Mouse (Mus musculus) lung, postnatal 0 days (tissue): Measurements from ENCODE around the gene Fam216a. TPM values are rescaled to one million over a fixed set of nuclear protein-coding genes. Genes with fewer than 3 reads are reported as not detected.
"Not testable (repeated sequence)": the region's sequence is repeated elsewhere in the genome, so short reads cannot be mapped to it uniquely, and the experiment has no call there.

Experiments
- ATAC-seq: fragments of 200-750 bp; cut with Nextera tagmentation; 2 replicates; pipeline ENCODE4 v1.8.0; 2017; ENCODE audit warnings: moderate library complexity
- DNase-seq: peaks from one replicate; pipeline ENCODE4 v3.0.0-alpha.2; 2016; ENCODE audit warnings: low spot score
- H3K27ac ChIP-seq: fragments of 300-500 bp; sonication (generic); 2 replicates; pipeline ENCODE4 v1.5.1; 2014; ENCODE audit warnings: antibody characterized with exemption, mild to moderate bottlenecking, low read length, mixed read lengths
- H3K27me3 ChIP-seq: fragments of 300-500 bp; sonication (generic); replicated peaks from 2 replicates; pipeline ENCODE4 v1.6.1; 2014; ENCODE audit warnings: low read length, mixed read lengths; ENCODE audit not compliant: insufficient read depth
- H3K36me3 ChIP-seq: fragments of 300-500 bp; sonication (generic); 2 replicates; pipeline ENCODE4 v1.6.1; 2014; ENCODE audit warnings: low read length, mixed read lengths; ENCODE audit not compliant: insufficient read depth
- H3K4me1 ChIP-seq: fragments of 300-500 bp; sonication (generic); 2 replicates; pipeline ENCODE4 v1.6.1; 2014; ENCODE audit warnings: antibody characterized with exemption, low read depth, low read length, mixed read lengths; ENCODE audit not compliant: insufficient read depth
- H3K4me2 ChIP-seq: fragments of 300-500 bp; sonication (generic); replicated peaks from 2 replicates; pipeline ENCODE4 v1.6.1; 2014; ENCODE audit warnings: low read depth, mild to moderate bottlenecking, low read length, moderate library complexity, mixed read lengths
- H3K4me3 ChIP-seq: fragments of 300-500 bp; sonication (generic); 2 replicates; pipeline ENCODE4 v1.5.1; 2014; ENCODE audit warnings: low read depth, low read length
- H3K9ac ChIP-seq: fragments of 300-500 bp; sonication (generic); replicated peaks from 2 replicates; pipeline ENCODE4 v1.6.1; 2014; ENCODE audit warnings: low read depth, mild to moderate bottlenecking
- H3K9me3 ChIP-seq: fragments of 300-500 bp; sonication (generic); 2 replicates; pipeline ENCODE4 v1.6.1; 2016; ENCODE audit warnings: low read length, mixed read lengths
- CTCF ChIP-seq: IDR thresholded peaks from 2 replicates; pipeline ENCODE4 v1.5.1; 2016; ENCODE audit warnings: antibody characterized with exemption, mild to moderate bottlenecking
- EP300 ChIP-seq: IDR thresholded peaks from 2 replicates; pipeline ENCODE4 v1.6.1; 2016; ENCODE audit warnings: antibody characterized with exemption, mild to moderate bottlenecking, control low read depth
- WGBS: fragments of 180-500 bp; shearing (Covaris S2); extraction: QIAGEN DNeasy Blood & Tissue Kit; methylation state at CpG from one replicate; pipeline ENCODE4 v1.1.7; 2014; 5-methylcytosine and 5-hydroxymethylcytosine counted together
- polyA plus RNA-seq: library from polyadenylated mRNA; unstranded; fragments of >200 nt; fragmentation: Nextera tagmentation; extraction: Ambion mirVana; gene quantifications from 2 replicates; pipeline ENCODE4 v1.2.1, GENCODE M21; 2015

Gene Fam216a
- polyA plus RNA-seq, 1 experiment from 2014 or later, result 41.0 TPM

DNA sequence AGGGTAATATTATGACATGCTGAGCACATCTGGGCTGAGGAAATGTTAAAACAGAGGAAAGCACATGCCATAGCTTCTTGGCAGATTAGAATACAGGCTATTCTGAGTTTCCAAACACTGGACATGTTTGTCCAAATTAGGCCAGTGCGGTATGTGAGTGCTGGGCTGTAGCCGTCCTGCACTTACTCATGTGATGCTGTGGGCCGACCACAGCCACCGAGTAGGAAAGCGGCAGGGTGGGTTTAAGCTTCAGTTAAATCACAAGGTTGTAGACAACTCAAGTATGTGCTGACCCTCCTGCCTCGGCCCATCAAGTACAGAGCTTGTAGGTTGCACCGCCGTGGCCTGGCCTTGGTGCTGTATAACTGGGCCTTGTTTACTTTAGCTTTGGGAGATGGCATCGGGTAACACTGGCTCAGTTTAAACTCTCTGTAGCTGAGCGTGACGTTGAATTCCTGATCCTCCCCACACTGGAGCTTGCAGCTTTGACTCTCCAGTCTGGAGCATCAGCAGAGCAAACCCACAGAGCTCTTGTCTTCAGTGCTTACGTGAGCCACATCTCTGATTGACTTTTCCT is 51.9 kb downstream of the Fam216a start:
- H3K36me3 ChIP-seq, result no peaks in the 10 kb centered on the region; the same call in 1 of the 2 replicates
- no peak overlapping the region for H3K9ac ChIP-seq
- H3K4me1 ChIP-seq, result no peaks in the 10 kb centered on the region
- H3K9me3 ChIP-seq, result no peaks in the 10 kb centered on the region
- peak overlapping the region; percentile 71 for H3K27ac ChIP-seq
- no peak overlapping the region for H3K4me2 ChIP-seq
- no peak overlapping the region for H3K4me3 ChIP-seq
- DNase-seq (no peak), ATAC-seq (0 out of 2 replicates have a peak, but pooled peaks have one; percentile 26)
- no peak for TF ChIP-seq CTCF
- no peak for TF ChIP-seq EP300
- no peaks in the 10 kb centered on the region for H3K27me3 ChIP-seq
- WGBS, result 42% methylated on average over 12 of the region's 12 CpGs

DNA sequence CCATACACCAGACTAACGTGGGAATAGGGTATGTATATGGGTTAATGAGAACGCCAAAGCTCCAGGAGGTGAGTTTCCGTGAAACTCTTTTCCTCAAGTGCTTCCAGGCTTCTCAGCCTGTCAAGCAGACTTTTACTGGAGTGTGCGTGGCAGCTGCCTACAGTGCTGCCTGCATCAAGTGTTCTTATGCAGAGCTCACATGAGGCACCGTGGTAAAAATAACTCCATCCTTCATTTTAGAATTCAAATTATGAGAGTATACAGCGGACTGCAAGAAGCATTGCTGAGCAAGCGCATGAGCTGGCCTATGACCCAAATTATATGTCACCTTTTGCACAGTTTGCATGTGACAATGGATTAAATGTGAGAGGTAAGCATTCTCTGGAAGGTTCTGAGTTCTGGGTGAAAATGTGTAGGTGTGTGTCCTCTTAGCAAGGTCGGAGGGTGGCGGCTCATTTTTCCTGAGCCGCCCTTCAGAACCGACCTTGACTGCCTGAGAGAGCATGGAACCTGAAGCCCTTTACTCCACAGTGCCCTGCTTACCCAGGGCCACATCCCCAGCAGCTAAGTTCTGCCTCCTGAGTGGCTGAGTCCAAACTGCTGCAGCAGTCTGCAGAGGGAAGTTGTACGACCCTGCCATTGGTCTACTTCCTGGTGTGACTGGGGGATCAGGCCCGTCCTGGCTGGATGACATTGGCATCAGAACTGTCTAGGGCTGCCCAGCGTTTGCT is 52.5 kb downstream of the Fam216a start:
- TF ChIP-seq EP300 (no peak), CTCF (no peak)
- peak; percentile 46 for ATAC-seq

GRCm38 (mm10) chr5:122318976-122319375 is 53.2 kb downstream of the Fam216a start:
- not testable (repeated sequence) for H3K9ac ChIP-seq, H3K4me2 ChIP-seq, H3K27me3 ChIP-seq, H3K36me3 ChIP-seq, H3K9me3 ChIP-seq, H3K4me1 ChIP-seq, DNase-seq, ATAC-seq, H3K4me3 ChIP-seq
- H3K27ac ChIP-seq, result peak overlapping the region; percentile 71
- 58% methylated on average over 3 of the region's 3 CpGs for WGBS

More for the DNA sequence above, 52.5 kb downstream of the Fam216a start:
- peak; percentile 76 for DNase-seq
- WGBS, result 51% methylated on average over 14 of the region's 14 CpGs
- H3K27me3 ChIP-seq, result no peaks in the 10 kb centered on the region
- H3K27ac ChIP-seq, result peak overlapping the region; percentile 71
- H3K9me3 ChIP-seq, result no peaks in the 10 kb centered on the region
- H3K4me2 ChIP-seq, result no peak overlapping the region
- H3K4me3 ChIP-seq, result no peak overlapping the region
- H3K4me1 ChIP-seq, result no peaks in the 10 kb centered on the region
- no peaks in the 10 kb centered on the region; the same call in 1 of the 2 replicates for H3K36me3 ChIP-seq
- no peak overlapping the region for H3K9ac ChIP-seq

DNA sequence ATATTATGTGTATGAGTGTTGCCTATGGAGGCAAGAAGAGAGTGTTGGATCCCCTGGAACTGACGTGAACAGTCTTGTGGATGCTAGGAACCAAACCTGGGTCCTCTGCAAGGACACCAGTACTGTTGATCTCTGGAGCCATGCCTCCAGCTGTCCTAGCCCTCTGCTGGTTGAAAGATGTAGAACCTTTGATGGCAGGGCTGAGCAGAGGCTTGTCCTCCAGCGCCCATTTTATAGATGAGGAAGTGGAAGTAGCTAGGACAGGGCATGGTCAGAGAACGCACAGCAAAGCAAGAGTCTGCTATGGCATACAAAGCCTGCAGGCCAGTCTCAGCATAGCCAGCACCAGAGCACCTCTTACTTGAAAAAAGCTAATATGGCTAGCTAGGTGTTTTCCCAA is 54.1 kb downstream of the Fam216a start:
- no peaks in the 10 kb centered on the region for H3K4me1 ChIP-seq
- H3K27ac ChIP-seq, result no peak overlapping the region
- H3K9me3 ChIP-seq, result no peaks in the 10 kb centered on the region
- H3K4me2 ChIP-seq, result no peak overlapping the region
- H3K36me3 ChIP-seq, result no peaks in the 10 kb centered on the region; the same call in 1 of the 2 replicates
- TF ChIP-seq EP300 (no peak), CTCF (peak; percentile 68)
- peak; percentile 53 for DNase-seq
- no peaks in the 10 kb centered on the region for H3K27me3 ChIP-seq
- H3K4me3 ChIP-seq, result no peak overlapping the region
- H3K9ac ChIP-seq, result no peak overlapping the region
- no peak for ATAC-seq
- WGBS, result 74% methylated on average over 3 of the region's 3 CpGs

GRCm38 (mm10) chr5:122317329-122318045 is 54.7 kb downstream of the Fam216a start:
- no peak overlapping the region for H3K4me3 ChIP-seq
- no peaks in the 10 kb centered on the region for H3K9me3 ChIP-seq
- no peak for DNase-seq
- ATAC-seq, result no peak
- H3K27ac ChIP-seq, result no peak overlapping the region
- no peaks in the 10 kb centered on the region; the same call in 1 of the 2 replicates for H3K36me3 ChIP-seq
- WGBS, result 65% methylated on average over 11 of the region's 11 CpGs
- H3K27me3 ChIP-seq, result no peaks in the 10 kb centered on the region
- TF ChIP-seq EP300 (no peak), CTCF (no peak)
- 0 out of 2 replicates have a peak overlapping the region, but pooled peaks have one; percentile 16 for H3K9ac ChIP-seq
- no peaks in the 10 kb centered on the region for H3K4me1 ChIP-seq
- H3K4me2 ChIP-seq, result no peak overlapping the region

DNA sequence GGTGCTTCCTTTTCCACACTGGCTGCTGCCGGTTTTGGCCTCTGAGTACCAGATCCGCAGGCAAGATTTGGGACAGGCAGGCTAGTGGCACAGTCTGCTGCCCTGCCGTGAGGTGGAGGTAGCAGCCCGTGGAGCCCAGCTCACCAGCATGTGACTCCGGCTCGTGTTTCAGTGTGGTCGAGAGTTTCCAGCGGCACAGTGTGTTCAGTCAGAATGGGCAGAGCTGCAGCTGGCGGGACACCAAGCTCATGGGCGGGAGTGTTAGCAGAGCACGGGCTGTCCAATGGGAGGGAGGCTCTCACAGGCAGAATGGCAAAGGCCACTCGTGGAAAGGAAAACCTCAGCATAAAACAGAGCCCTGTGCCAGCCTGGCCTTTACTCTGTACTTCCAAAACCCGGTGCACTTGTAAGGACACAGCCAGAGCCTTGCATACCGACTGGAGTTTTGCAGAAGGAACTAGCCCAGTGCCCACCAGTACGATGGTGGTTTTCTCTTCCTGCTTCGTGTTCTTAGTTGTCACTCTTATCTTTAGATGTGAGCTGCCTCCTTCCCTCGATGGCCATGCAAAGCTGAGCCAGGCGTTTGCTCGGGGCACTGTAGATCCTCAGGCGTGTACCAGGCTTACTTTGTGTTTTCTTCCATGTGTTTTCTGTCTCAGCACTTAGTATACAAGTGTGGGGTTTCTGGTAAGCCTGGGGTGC is 57.0 kb downstream of the Fam216a start:
- ATAC-seq (peak; percentile 96), DNase-seq (peak; percentile 94)
- Histone ChIP-seq H3K27me3 (no peaks in the 10 kb centered on the region), H3K27ac (peak overlapping the region; percentile 78), H3K4me3 (no peak overlapping the region), H3K9ac (no peak overlapping the region), H3K9me3 (no peaks in the 10 kb centered on the region), H3K4me2 (peak overlapping the region; percentile 17; the same call in 1 of the 2 replicates), H3K36me3 (no peaks in the 10 kb centered on the region), H3K4me1 (no peaks in the 10 kb centered on the region)
- no peak for TF ChIP-seq EP300
- peak; percentile 64 for TF ChIP-seq CTCF
- WGBS, result 31% methylated on average over 20 of the region's 20 CpGs

Other genes starting within 250 kb of the Fam216a start
- gene Ccdc63, start 231.5 kb downstream of the Fam216a start, polyA plus RNA-seq, result 0.18 TPM in 1 of 2 replicates, not detected in the other
- gene Ppp1cc, start 214.1 kb downstream of the Fam216a start, polyA plus RNA-seq, result 137 and 150 TPM in 2 replicates
- gene Hvcn1, start 165.6 kb downstream of the Fam216a start, polyA plus RNA-seq, result 3.7 and 3.9 TPM in 2 replicates
- gene Tctn1, start 107.9 kb downstream of the Fam216a start, polyA plus RNA-seq, result 4.5 and 5.1 TPM in 2 replicates
- 12.2 and 12.7 TPM in 2 replicates for gene Pptc7, start 88.0 kb downstream of the Fam216a start, polyA plus RNA-seq
- 6.4 and 6.9 TPM in 2 replicates for gene Rad9b, start 18.1 kb downstream of the Fam216a start, polyA plus RNA-seq
- 189 and 193 TPM in 2 replicates for gene Vps29, start 18.0 kb downstream of the Fam216a start, polyA plus RNA-seq
- gene Gpn3, start 488 bp downstream of the Fam216a start, polyA plus RNA-seq, result 61.2 and 69.2 TPM in 2 replicates
- gene Arpc3, start 19.5 kb upstream of the Fam216a start, polyA plus RNA-seq, result 169 and 177 TPM in 2 replicates
- 25.2 and 26.5 TPM in 2 replicates for gene Anapc7, start 49.3 kb upstream of the Fam216a start, polyA plus RNA-seq
- 27.4 and 32.4 TPM in 2 replicates for gene Atp2a2, start 129.9 kb upstream of the Fam216a start, polyA plus RNA-seq
- gene Ift81, start 242.2 kb upstream of the Fam216a start, polyA plus RNA-seq, result 29.5 and 38.5 TPM in 2 replicates